Mouse (Mus musculus) C2C12 (cell line): ENCODE measurements around the gene Prdx1.

Source experiments
- CTCF ChIP-seq: IDR thresholded peaks from one replicate; pipeline ENCODE4 v1.5.1; 2011; ENCODE audit not compliant: control insufficient read depth, insufficient read depth, insufficient read length
- MYOG ChIP-seq: IDR thresholded peaks from one replicate; pipeline ENCODE4 v1.6.1; 2011; ENCODE audit not compliant: control insufficient read depth, insufficient read length; ENCODE audit errors: extremely low read depth
- USF1 ChIP-seq: IDR thresholded peaks from one replicate; pipeline ENCODE4 v1.6.1; 2011; ENCODE audit warnings: low read depth, mild to moderate bottlenecking, control low read depth, moderate library complexity

- no peak for TF ChIP-seq CTCF
- no peak for TF ChIP-seq USF1
- no peak for TF ChIP-seq MYOG
These were observed 30.2 kb upstream of the Prdx1 start for GRCm38 (mm10) chr4:116655100-116655499.
